Comparison of ENCODE assay signal across 20 mouse cellular contexts in the genomic region with DNA sequence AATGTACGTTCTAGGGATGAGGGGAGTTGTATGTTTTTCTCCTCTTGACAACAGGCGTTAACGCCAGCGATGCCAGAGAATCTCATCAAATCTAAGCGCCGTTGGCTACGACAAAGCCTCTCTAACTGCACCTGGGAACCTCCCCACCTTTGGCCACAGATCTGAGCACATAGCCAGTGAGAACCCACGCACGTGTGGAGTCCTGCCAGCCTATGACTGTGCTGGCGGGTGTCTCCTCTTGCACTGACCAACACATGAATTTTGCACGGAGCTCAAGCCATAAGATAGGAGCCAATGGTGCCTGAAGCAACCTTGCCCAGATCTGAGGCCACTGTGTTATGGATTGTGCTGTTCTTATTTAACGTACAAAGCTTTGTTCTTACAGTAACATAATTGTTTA.
DNase-seq lines count a peak whose midpoint lies in the region; ATAC-seq and TF ChIP-seq lines count a peak whose summit lies in the region.
"Had no signal": no experiment of that assay in that cellular context is flagged by ENCODE, and none has a peak within 500 bp of the region (broad histone marks: within the 10 kb centered on the region; RNA-seq: fewer than 3 reads in every experiment).

No protein-coding gene starts in this region.

- H3K4me2 ChIP-seq in stomach, postnatal 0 days (replicated peaks; ENCODE audit: low read depth) = no peak overlapping the region
- H3K4me2 ChIP-seq: embryonic facial prominence, embryonic 12.5 days; forebrain, embryonic 13.5 days; forebrain, embryonic 15.5 days had no signal

- WGBS in heart, embryonic 10.5 days = 88% methylated on average over 12 of the region's 12 CpGs
- 81% methylated on average over 12 of the region's 12 CpGs for WGBS in stomach, postnatal 0 days
- 88% methylated on average over 12 of the region's 12 CpGs for WGBS in lung, adult 2 months

- H3K9ac ChIP-seq in stomach, postnatal 0 days (ENCODE audit: low read length) = no peak overlapping the region
- H3K9ac ChIP-seq: embryonic facial prominence, embryonic 12.5 days; forebrain, embryonic 13.5 days; forebrain, embryonic 15.5 days; forebrain, postnatal 0 days had no signal

- peaks cover 55% of the 10 kb centered on the region for H3K4me1 ChIP-seq in heart, embryonic 10.5 days
- H3K4me1 ChIP-seq in stomach, postnatal 0 days (replicated peaks; ENCODE audit: control insufficient read depth, insufficient read depth) = no peaks in the 10 kb centered on the region
- H3K4me1 ChIP-seq in lung, adult 2 months (ENCODE audit: control insufficient read depth, insufficient read depth, low read length) = no peaks in the 10 kb centered on the region

- intact Hi-C loops in heart, postnatal 14 days (cut with DNase I) = no loop called here

- TF ChIP-seq POLR2A in lung, adult 2 months (IDR thresholded peaks at IDR 0.05; ENCODE audit: borderline replicate concordance, extremely low read depth, low read depth, low read length) = no peak

- TF ChIP-seq CTCF in stomach, postnatal 0 days (IDR thresholded peaks at IDR 0.05; ENCODE audit: low read depth) = no peak
- TF ChIP-seq CTCF in lung, adult 2 months (IDR thresholded peaks at IDR 0.05; ENCODE audit: insufficient read depth, low read length) = no peak

- 0 out of 2 replicates have a peak, but pooled peaks cover 10% of the 10 kb centered on the region for H3K27me3 ChIP-seq in heart, embryonic 10.5 days (ENCODE audit: insufficient read depth, poor library complexity, severe bottlenecking)
- H3K27me3 ChIP-seq in stomach, postnatal 0 days (ENCODE audit: control insufficient read depth, insufficient read depth, low read length) = no peaks in the 10 kb centered on the region; the same call in 1 of the 2 replicates
- H3K27me3 ChIP-seq: embryonic facial prominence, embryonic 12.5 days; Patski had no signal

- DNase-seq in cerebellum, postnatal 14 days = peak; percentile 37 to 50
- no peak for DNase-seq in cerebellum, adult 11 months
- no peak for DNase-seq in heart, embryonic 10.5 days (ENCODE audit: low spot score)
- DNase-seq in heart, postnatal 14 days = no peak
- DNase-seq in NIH3T3 (ENCODE audit: low read depth) = peak; percentile 30
- DNase-seq in stomach, postnatal 0 days (ENCODE audit: low spot score) = peak; percentile 29
- DNase-seq in lung, adult 2 months = no peak
- DNase-seq: adrenal gland, adult 8-10 months; adrenal gland, postnatal 14 days; adrenal gland, postnatal 36 days; cerebellum, adult 18-20 months; cerebellum, adult 9-10 months; cerebellum, postnatal 25 days; forebrain, postnatal 0 days had no signal

- TF ChIP-seq EP300 in stomach, postnatal 0 days (optimal IDR thresholded peaks at IDR 0.05) = no peak

- no peaks in the 10 kb centered on the region for H3K9me3 ChIP-seq in heart, embryonic 10.5 days
- no peaks in the 10 kb centered on the region for H3K9me3 ChIP-seq in stomach, postnatal 0 days (ENCODE audit: control insufficient read depth, low read length)
- H3K9me3 ChIP-seq: embryonic facial prominence, embryonic 10.5 days; embryonic facial prominence, embryonic 12.5 days; forebrain, embryonic 13.5 days; forebrain, embryonic 15.5 days had no signal

- no peak for ATAC-seq in stomach, postnatal 0 days (ENCODE audit: low FRiP score, low TSS enrichment)
- ATAC-seq: activated CD4-positive, CD25-positive, alpha-beta regulatory T cell, adult 4 months; forebrain, embryonic 13.5 days; forebrain, embryonic 15.5 days; forebrain, postnatal 0 days; Patski had no signal

- no peaks in the 10 kb centered on the region for H3K36me3 ChIP-seq in heart, embryonic 10.5 days
- no peaks in the 10 kb centered on the region for H3K36me3 ChIP-seq in stomach, postnatal 0 days (ENCODE audit: control insufficient read depth, insufficient read depth, low read length)
- H3K36me3 ChIP-seq: embryonic facial prominence, embryonic 10.5 days; embryonic facial prominence, embryonic 12.5 days; forebrain, embryonic 15.5 days had no signal

- H3K27ac ChIP-seq in heart, embryonic 10.5 days = peak overlapping the region; percentile 52; the same call in 1 of the 2 replicates
- no peak overlapping the region for H3K27ac ChIP-seq in stomach, postnatal 0 days (replicated peaks)
- H3K27ac ChIP-seq: embryonic facial prominence, embryonic 12.5 days; forebrain, embryonic 13.5 days; forebrain, embryonic 15.5 days had no signal

- no peak overlapping the region for H3K4me3 ChIP-seq in heart, embryonic 10.5 days
- no peak overlapping the region for H3K4me3 ChIP-seq in stomach, postnatal 0 days (ENCODE audit: low read depth, low read length)
- H3K4me3 ChIP-seq in lung, adult 2 months (replicated peaks; ENCODE audit: extremely low read depth, low read depth, low read length) = no peak overlapping the region
- H3K4me3 ChIP-seq: embryonic facial prominence, embryonic 10.5 days; embryonic facial prominence, embryonic 12.5 days; forebrain, embryonic 13.5 days; forebrain, embryonic 15.5 days had no signal

Comparison
In these comparisons a context has a peak if more than half of its experiments do, and no peak if none do; other contexts are left out.
1. DNase-seq: peak in cerebellum, postnatal 14 days (2 of 2), NIH3T3 (single experiment) and stomach, postnatal 0 days (single experiment); none in cerebellum, adult 11 months (single experiment), heart, embryonic 10.5 days (single experiment), heart, postnatal 14 days (0 of 2) and lung, adult 2 months (single experiment).